Mouse (Mus musculus): Measurements from ENCODE around the gene Ace.
"Not testable (repeated sequence)": the region's sequence is repeated elsewhere in the genome, so short reads cannot be mapped to it uniquely, and the experiment has no call there.

The Ace gene

GRCm38 (mm10) chr11:105989446-105989845 lies 21.7 kb downstream of the Ace start:
- no peak for DNase-seq (ENCODE audit: low spot score)

GRCm38 (mm10) chr11:105990231-105990630 lies 22.5 kb downstream of the Ace start:
- no peak for DNase-seq (ENCODE audit: low spot score)

- no peak for DNase-seq (ENCODE audit: low spot score)
Observed at GRCm38 (mm10) chr11:105994375-105994774, 26.6 kb downstream of the Ace start, which contains the start of gene Ace3. TSS of gene Ace3 (plus strand) at chr11:105994675.

- no peak for DNase-seq (ENCODE audit: low spot score)
Observed at GRCm38 (mm10) chr11:106000062-106000461, 32.3 kb downstream of the Ace start.

GRCm38 (mm10) chr11:106001718-106002117 lies 34.0 kb downstream of the Ace start:
- DNase-seq (ENCODE audit: low spot score), result peak; percentile 35

GRCm38 (mm10) chr11:106004576-106004975 lies 36.8 kb downstream of the Ace start:
- DNase-seq (ENCODE audit: low spot score), result no peak

- DNase-seq (ENCODE audit: low spot score), result no peak
Observed at GRCm38 (mm10) chr11:106005970-106006369, 38.2 kb downstream of the Ace start.

GRCm38 (mm10) chr11:106007821-106008220 lies 40.1 kb downstream of the Ace start, which contains the start of gene Kcnh6:
TSS of gene Kcnh6 (plus strand) at chr11:106008124.
- peak; percentile 87 for DNase-seq (ENCODE audit: low spot score)

- no peak for DNase-seq (ENCODE audit: low spot score)
Observed at GRCm38 (mm10) chr11:106012711-106013110, 45.0 kb downstream of the Ace start.

- no peak for DNase-seq (ENCODE audit: low spot score)
Observed at GRCm38 (mm10) chr11:106013556-106014225, 45.9 kb downstream of the Ace start.

GRCm38 (mm10) chr11:106016440-106016839 lies 48.7 kb downstream of the Ace start:
- no peak for DNase-seq (ENCODE audit: low spot score)

- DNase-seq (ENCODE audit: low spot score), result peak; percentile 52
Observed at GRCm38 (mm10) chr11:106020051-106020763, 52.5 kb downstream of the Ace start.

GRCm38 (mm10) chr11:106025774-106026173 lies 58.0 kb downstream of the Ace start:
- DNase-seq (ENCODE audit: low spot score), result no peak

- DNase-seq (ENCODE audit: low spot score), result peak; percentile 48
Observed at GRCm38 (mm10) chr11:106026465-106027151, 58.9 kb downstream of the Ace start.

GRCm38 (mm10) chr11:106027607-106028006 lies 59.9 kb downstream of the Ace start:
- DNase-seq (ENCODE audit: low spot score), result no peak

GRCm38 (mm10) chr11:106032074-106032473 lies 64.3 kb downstream of the Ace start:
- DNase-seq (ENCODE audit: low spot score), result not testable (repeated sequence)

GRCm38 (mm10) chr11:106033491-106033919 lies 65.8 kb downstream of the Ace start:
- peak; percentile 61 for DNase-seq (ENCODE audit: low spot score)

- DNase-seq (ENCODE audit: low spot score), result no peak
Observed at GRCm38 (mm10) chr11:106034986-106035385, 67.2 kb downstream of the Ace start.

- peak; percentile 99 for DNase-seq (ENCODE audit: low spot score)
Observed at GRCm38 (mm10) chr11:106036548-106037417, 69.0 kb downstream of the Ace start, which contains the start of gene Dcaf7. TSS of gene Dcaf7 (plus strand) at chr11:106036872.

- DNase-seq (ENCODE audit: low spot score), result peak; percentile 69
Observed at GRCm38 (mm10) chr11:106037418-106037751, 69.6 kb downstream of the Ace start.
